Mouse (Mus musculus) right cerebral cortex, postnatal 10 days (tissue): ENCODE data around the gene Sult6b2.

Experiments used
- DNase-seq, 2 experiments: peaks; one replicate each; pipeline ENCODE4 v3.0.0; 2021; ENCODE audit warnings: low spot score in 2 of 2

Gene Sult6b2

GRCm38 (mm10) chr6:142804402-142804801, at the start of gene Sult6b2:
TSS of gene Sult6b2 (minus strand) at chr6:142804502.
- DNase-seq, result no peak

DNA sequence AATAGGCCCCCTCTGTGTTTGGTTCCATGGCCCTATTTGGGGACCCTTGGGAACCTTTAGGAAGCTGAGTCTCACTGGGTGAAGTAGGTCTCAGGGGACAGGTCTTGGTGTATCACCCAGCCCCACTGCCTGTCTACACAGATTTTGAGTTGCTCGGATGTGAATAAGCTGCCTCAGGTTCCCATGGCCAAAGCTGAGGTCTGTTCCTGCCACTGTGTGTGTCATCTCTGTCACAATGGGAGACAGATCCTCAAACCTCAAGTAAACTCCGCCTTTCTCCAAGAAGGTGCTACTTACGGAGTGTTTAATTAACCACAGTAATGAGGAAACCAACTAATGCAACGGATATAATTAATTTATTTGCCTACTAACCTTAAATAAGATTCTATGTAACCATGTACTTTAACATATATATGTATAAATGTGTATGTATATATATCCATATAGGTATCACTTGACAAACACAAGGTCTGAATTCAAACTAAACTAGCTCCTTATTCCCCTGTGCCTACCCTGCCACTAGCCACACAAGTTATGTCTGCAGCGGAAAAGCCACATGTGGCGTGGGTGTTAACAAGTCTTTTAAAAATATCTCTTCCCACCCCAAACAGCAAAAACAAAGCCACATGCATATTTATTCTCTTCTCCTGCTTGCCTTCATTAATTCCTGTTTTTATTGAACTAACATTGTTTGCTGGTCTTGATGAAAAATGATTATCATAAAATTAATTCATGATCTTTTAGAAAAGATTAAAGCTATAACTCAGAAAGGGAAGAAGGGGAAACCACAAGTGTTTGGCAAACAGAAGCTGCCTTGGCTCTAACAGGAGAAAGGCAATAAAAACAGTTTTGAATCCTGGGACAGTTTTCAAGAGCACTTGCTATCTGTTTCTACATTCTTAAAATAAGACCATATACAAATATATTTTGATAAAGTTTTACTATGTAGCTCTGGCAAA, 48.4 kb upstream of the Sult6b2 start:
- DNase-seq, result no peak

GRCm38 (mm10) chr6:142850436-142850835, 46.1 kb upstream of the Sult6b2 start:
- DNase-seq, result peak in 1 of 2 experiments; percentile 46

GRCm38 (mm10) chr6:142849326-142849725, 45.0 kb upstream of the Sult6b2 start:
- DNase-seq, result no peak

- no peak for DNase-seq
These were observed 43.8 kb upstream of the Sult6b2 start for GRCm38 (mm10) chr6:142847914-142848674.

GRCm38 (mm10) chr6:142846855-142847254, 42.6 kb upstream of the Sult6b2 start:
- no peak for DNase-seq

- no peak for DNase-seq
These were observed 40.8 kb upstream of the Sult6b2 start for GRCm38 (mm10) chr6:142845066-142845465.

DNA sequence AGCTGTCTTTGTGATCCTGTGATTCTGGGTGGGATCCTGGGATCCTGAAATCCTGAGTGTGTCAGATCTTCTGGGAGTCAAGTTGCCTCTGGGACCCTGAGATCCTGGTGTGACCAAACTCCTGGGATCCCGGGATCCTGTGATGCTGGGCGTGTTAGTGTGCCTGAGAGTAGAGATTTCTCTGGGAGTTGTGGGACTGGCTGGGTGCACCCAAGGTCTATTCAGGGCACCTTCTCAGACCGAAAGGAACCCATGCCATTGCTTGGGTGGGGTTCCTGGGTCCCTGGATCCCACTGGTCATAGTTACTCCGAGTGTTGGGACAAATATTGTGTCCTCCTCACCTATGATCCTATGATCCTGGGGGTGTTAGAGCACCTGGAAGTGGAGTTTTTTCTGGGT, 39.8 kb upstream of the Sult6b2 start:
- no peak for DNase-seq

DNA sequence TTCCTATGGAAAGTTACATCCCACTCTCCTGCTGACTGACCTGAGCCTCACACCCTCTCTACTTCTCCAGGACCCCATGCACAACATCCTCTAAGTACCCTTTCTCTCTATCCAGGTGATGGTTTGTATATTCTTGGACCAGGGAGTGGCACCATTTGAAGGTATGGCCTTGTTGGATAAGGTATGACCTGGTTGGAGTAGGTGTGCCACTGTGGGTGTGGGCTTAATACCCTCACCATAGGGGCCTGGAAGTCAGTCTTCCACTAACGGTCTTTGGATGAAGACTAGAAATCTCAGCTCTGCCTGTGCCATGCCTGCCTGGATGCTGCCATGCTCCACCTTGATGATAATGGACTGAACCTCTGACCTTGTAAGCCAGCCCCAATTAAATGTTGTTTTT, 34.2 kb upstream of the Sult6b2 start:
- no peak for DNase-seq

GRCm38 (mm10) chr6:142837326-142837725, 33.0 kb upstream of the Sult6b2 start:
- DNase-seq, result no peak

- peak in 1 of 2 experiments; percentile 39 for DNase-seq
These were observed 31.4 kb upstream of the Sult6b2 start for GRCm38 (mm10) chr6:142835726-142836125.

- DNase-seq, result peak in 1 of 2 experiments; percentile 7
These were observed 30.6 kb upstream of the Sult6b2 start for GRCm38 (mm10) chr6:142834911-142835310.

DNA sequence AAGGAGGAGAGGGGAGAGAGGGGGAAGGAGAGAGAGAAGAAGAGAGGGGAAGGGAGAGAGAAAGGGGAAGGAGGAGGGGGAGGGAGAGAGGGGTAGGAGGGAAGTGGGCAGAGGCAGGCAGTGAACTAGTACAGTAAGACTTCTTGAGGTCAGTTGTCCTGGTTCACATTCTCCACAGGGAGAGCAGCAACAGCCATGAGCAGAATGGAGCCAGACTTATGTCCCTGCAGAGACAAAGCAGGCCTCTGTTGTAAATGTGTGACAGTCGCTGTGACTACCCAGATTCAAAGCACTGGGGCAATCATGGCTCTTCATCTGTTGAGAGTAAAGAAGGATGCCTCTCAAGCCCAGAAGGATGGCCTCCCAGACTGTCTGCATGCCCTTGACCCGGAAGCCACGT, 27.4 kb upstream of the Sult6b2 start:
- DNase-seq, result peak in 1 of 2 experiments; percentile 16

DNA sequence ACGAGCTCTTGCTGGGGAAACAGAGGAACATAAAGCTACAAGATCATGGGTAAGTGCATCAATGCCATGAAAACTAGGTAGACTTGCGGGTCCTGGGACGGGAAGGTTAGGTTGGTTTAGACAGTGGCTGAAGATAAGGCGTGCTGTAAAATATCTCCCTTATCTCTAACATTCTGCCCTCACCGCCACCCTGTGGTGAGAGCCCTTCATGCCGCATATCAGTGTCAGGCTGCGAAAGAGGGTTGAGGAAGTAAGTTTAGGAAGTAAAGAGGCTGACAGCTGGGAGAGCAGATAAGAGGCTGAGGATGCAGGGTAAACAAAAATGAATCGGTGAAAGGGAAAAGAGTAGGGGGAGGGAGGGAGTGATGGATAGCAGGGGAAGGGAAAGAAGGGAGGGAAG, 26.9 kb upstream of the Sult6b2 start:
- peak in 1 of 2 experiments; percentile 23 for DNase-seq

DNA sequence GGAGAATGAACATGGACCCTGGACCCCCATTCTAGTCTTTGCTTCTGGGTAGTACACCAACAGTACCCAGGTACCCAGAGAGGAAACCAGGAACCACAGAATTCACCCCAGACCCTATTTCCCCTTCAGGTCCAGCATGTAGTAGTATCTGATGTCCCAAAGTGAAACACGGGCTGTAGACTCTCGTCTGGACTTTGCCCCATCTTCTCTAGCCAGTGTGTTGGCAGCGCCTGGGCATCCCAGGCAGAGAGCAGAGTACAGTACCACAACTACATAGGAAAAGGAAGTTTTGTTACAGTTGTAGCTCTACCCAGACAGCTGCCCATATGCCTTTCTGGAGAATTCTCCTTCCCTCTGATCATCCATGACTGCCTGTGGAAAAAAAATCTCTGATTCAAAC, 25.9 kb upstream of the Sult6b2 start:
- DNase-seq, result no peak

- peak in 1 of 2 experiments; percentile 15 for DNase-seq
These were observed 21.1 kb upstream of the Sult6b2 start for GRCm38 (mm10) chr6:142825449-142825848.

GRCm38 (mm10) chr6:142823008-142823787, 18.9 kb upstream of the Sult6b2 start:
- DNase-seq, result peak; percentile 7 to 10

GRCm38 (mm10) chr6:142818306-142818705, 14.0 kb upstream of the Sult6b2 start:
- DNase-seq, result peak in 1 of 2 experiments; percentile 11

DNA sequence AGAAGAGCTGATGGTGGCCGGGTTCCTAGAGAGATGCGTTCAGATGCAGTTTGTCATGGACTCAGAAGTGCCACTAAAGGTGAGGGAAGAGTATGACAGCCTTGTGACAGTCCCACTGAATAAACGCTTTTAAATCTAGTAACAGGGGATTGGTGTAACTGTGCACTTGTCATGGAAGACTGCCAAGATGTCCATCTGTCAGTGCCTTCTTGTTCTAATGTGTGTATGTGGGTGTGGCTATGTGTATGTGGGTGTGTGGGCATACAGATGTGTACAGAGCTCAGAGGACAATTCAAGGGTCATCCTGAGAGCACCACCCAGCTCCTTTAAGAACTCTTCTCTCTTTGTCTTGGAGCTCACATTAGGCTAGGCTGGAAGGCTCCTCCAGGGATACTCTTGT, 11.2 kb upstream of the Sult6b2 start:
- peak in 1 of 2 experiments; percentile 15 for DNase-seq

- DNase-seq, result peak; percentile 84 to 92
These were observed 10.2 kb upstream of the Sult6b2 start for GRCm38 (mm10) chr6:142814495-142814921.

GRCm38 (mm10) chr6:142814011-142814410, 9.7 kb upstream of the Sult6b2 start:
- DNase-seq, result peak in 1 of 2 experiments; percentile 18

- DNase-seq, result peak in 1 of 2 experiments; percentile 13
These were observed 8.7 kb upstream of the Sult6b2 start for GRCm38 (mm10) chr6:142812969-142813368.
